Comparison of ENCODE assay signal across 14 mouse cellular contexts in genomic region chr4:152405143-152405542, GRCm38 (mm10).
DNase-seq lines count a peak whose midpoint lies in the region; ATAC-seq and TF ChIP-seq lines count a peak whose summit lies in the region.
"Had no signal": no experiment of that assay in that cellular context is flagged by ENCODE, and none has a peak within 500 bp of the region (broad histone marks: within the 10 kb centered on the region; RNA-seq: fewer than 3 reads in every experiment).

No protein-coding gene starts in this region.

- peaks cover 14% of the 10 kb centered on the region for H3K4me1 ChIP-seq in cortical plate, adult 2 months (ENCODE audit: control insufficient read depth, insufficient read depth, low read length)
- H3K4me1 ChIP-seq in forebrain, embryonic 14.5 days (ENCODE audit: control insufficient read depth, insufficient read depth, low read length), result peaks cover 23% of the 10 kb centered on the region
- H3K4me1 ChIP-seq in neural tube, embryonic 14.5 days (ENCODE audit: control insufficient read depth, insufficient read depth, low read length), result peaks cover 5% of the 10 kb centered on the region; the same call in 1 of the 2 replicates

- peak overlapping the region; percentile 37; the same call in 1 of the 2 replicates for H3K9ac ChIP-seq in forebrain, embryonic 14.5 days (ENCODE audit: low read length)
- H3K9ac ChIP-seq in neural tube, embryonic 14.5 days (replicated peaks; ENCODE audit: low read depth, low read length), result 0 out of 2 replicates have a peak overlapping the region, but pooled peaks have one; percentile 1

- TF ChIP-seq CTCF in layer of hippocampus, adult 2 months (conservative IDR thresholded peaks at IDR 0.05), result no peak
- no peak for TF ChIP-seq CTCF in cortical plate, adult 2 months (IDR thresholded peaks at IDR 0.05; ENCODE audit: extremely low read depth, insufficient read depth, low read length)

- H3K36me3 ChIP-seq in forebrain, embryonic 14.5 days (ENCODE audit: control insufficient read depth, insufficient read depth, low read length), result no peaks in the 10 kb centered on the region
- no peaks in the 10 kb centered on the region for H3K36me3 ChIP-seq in neural tube, embryonic 14.5 days (ENCODE audit: control insufficient read depth, insufficient read depth, low read length)
- H3K36me3 ChIP-seq: neural tube, embryonic 12.5 days had no signal

- peak; percentile 32; the same call in 1 of the 2 replicates for ATAC-seq in forebrain, embryonic 14.5 days
- ATAC-seq in neural tube, embryonic 14.5 days (ENCODE audit: low read depth), result no peak

- no peaks in the 10 kb centered on the region for H3K9me3 ChIP-seq in forebrain, embryonic 14.5 days (replicated peaks; ENCODE audit: control insufficient read depth, low read length)
- H3K9me3 ChIP-seq in neural tube, embryonic 14.5 days (ENCODE audit: control insufficient read depth, low read length), result no peaks in the 10 kb centered on the region
- H3K9me3 ChIP-seq: neural tube, embryonic 12.5 days had no signal

- DNase-seq in layer of hippocampus, adult 2 months (ENCODE audit: low spot score in 2 of 2), result peak; percentile 49 to 67
- DNase-seq in layer of hippocampus, postnatal 36 days, result no peak
- peak; percentile 79 for DNase-seq in forebrain, embryonic 14.5 days (ENCODE audit: low spot score)
- DNase-seq in kidney, postnatal 14 days, result no peak
- no peak for DNase-seq in heart, adult 11 months
- DNase-seq in kidney, adult 9 months, result no peak
- DNase-seq: kidney, postnatal 10 days; right cerebral cortex, postnatal 4 days had no signal

- 13% methylated on average over 6 of the region's 6 CpGs for WGBS in forebrain, embryonic 14.5 days
- 57% methylated on average over 6 of the region's 6 CpGs for WGBS in neural tube, embryonic 14.5 days

- H3K27ac ChIP-seq in layer of hippocampus, adult 2 months, result peak overlapping the region; percentile 91
- peak overlapping the region; percentile 92; the same call in 1 of the 2 replicates for H3K27ac ChIP-seq in cortical plate, adult 2 months (ENCODE audit: insufficient read depth, low read length)
- peak overlapping the region; percentile 88 for H3K27ac ChIP-seq in forebrain, embryonic 14.5 days (ENCODE audit: low read depth, low read length)
- peak overlapping the region; percentile 50 for H3K27ac ChIP-seq in neural tube, embryonic 14.5 days (ENCODE audit: low read depth, low read length)
- H3K27ac ChIP-seq: macrophage; neural tube, embryonic 12.5 days; stomach, postnatal 0 days had no signal

- TF ChIP-seq POLR2A in cortical plate, adult 2 months (IDR thresholded peaks at IDR 0.05; ENCODE audit: extremely low read depth, insufficient read depth, low read length), result no peak

- H3K4me2 ChIP-seq in forebrain, embryonic 14.5 days (ENCODE audit: low read length), result no peak overlapping the region
- H3K4me2 ChIP-seq in neural tube, embryonic 14.5 days (ENCODE audit: low read depth, low read length), result no peak overlapping the region
- H3K4me2 ChIP-seq: heart, embryonic 11.5 days; neural tube, embryonic 12.5 days had no signal

- no peak overlapping the region for H3K4me3 ChIP-seq in layer of hippocampus, adult 2 months
- no peak overlapping the region for H3K4me3 ChIP-seq in cortical plate, adult 2 months (ENCODE audit: insufficient read depth, low read length)
- no peak overlapping the region for H3K4me3 ChIP-seq in forebrain, embryonic 14.5 days (ENCODE audit: low read depth, low read length)
- H3K4me3 ChIP-seq in neural tube, embryonic 14.5 days (ENCODE audit: low read depth, low read length), result no peak overlapping the region
- H3K4me3 ChIP-seq: neural tube, embryonic 12.5 days had no signal

- no peaks in the 10 kb centered on the region for H3K27me3 ChIP-seq in forebrain, embryonic 14.5 days (replicated peaks; ENCODE audit: control insufficient read depth, insufficient read depth, low read length)
- H3K27me3 ChIP-seq in neural tube, embryonic 14.5 days (ENCODE audit: control insufficient read depth, insufficient read depth, low read length), result no peaks in the 10 kb centered on the region
- H3K27me3 ChIP-seq: neural tube, embryonic 12.5 days had no signal

Comparison
In these comparisons a context has a peak if more than half of its experiments do, and no peak if none do; other contexts are left out.
1. DNase-seq: peak in layer of hippocampus, adult 2 months (2 of 2) and forebrain, embryonic 14.5 days (single experiment); none in layer of hippocampus, postnatal 36 days (0 of 2), kidney, postnatal 14 days (single experiment), heart, adult 11 months (single experiment) and kidney, adult 9 months (single experiment).
2. Peak in every context shown above with its lines, with median percentiles within 50 percentile points of each other: H3K27ac ChIP-seq.